Mouse (Mus musculus): ENCODE results near the gene Rps13. TPM values are rescaled to one million over a fixed set of nuclear protein-coding genes. Genes with fewer than 3 reads are reported as not detected.
"Not testable (repeated sequence)": the region's sequence is repeated elsewhere in the genome, so short reads cannot be mapped to it uniquely, and the experiment has no call there.

The Rps13 gene
- total RNA-seq (2014; fragmentation: Nextera tagmentation) (2,911 and 2,968 TPM in 2 replicates), total RNA-seq (2017) (2,703 and 3,256 TPM in 2 replicates)

GRCm38 (mm10) chr7:116333713-116334668 lies at the start of gene Rps13:
Rps13 (minus strand) TSS chr7:116334195.
- peak; percentile 92 for ATAC-seq (replicated peaks; ENCODE audit: poor library complexity, severe bottlenecking)

- not testable (repeated sequence) for ATAC-seq (replicated peaks; ENCODE audit: poor library complexity, severe bottlenecking)
Observed at GRCm38 (mm10) chr7:116379181-116379580, 45.2 kb upstream of the Rps13 start.

DNA sequence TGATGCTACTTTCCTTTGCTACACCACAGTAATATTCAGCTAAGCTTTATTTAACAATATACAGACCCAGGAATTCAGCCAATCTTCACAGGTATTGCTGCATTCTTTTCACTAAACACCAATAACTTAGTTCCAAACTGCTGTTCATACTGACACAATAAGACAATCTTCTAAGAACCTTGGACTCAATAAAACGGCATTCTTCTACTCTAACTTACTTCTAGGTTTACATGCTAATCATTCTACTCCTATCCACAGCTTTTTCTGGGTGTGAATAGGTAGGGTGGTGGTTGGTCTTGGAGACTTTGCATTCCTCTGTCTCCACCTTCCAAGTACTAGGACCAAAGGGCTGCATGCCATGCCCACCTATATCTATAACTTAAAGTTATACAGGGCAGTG lies 40.3 kb upstream of the Rps13 start:
- no peak for ATAC-seq (replicated peaks; ENCODE audit: poor library complexity, severe bottlenecking)

- peak; percentile 69 for ATAC-seq (replicated peaks; ENCODE audit: poor library complexity, severe bottlenecking)
Observed at GRCm38 (mm10) chr7:116336226-116336625, 2.2 kb upstream of the Rps13 start.

- no peak for ATAC-seq (replicated peaks; ENCODE audit: poor library complexity, severe bottlenecking)
Observed at GRCm38 (mm10) chr7:116335133-116335532, 1.1 kb upstream of the Rps13 start.

GRCm38 (mm10) chr7:116334669-116335038 lies 659 bp upstream of the Rps13 start:
- ATAC-seq (replicated peaks; ENCODE audit: poor library complexity, severe bottlenecking) = no peak

GRCm38 (mm10) chr7:116331246-116331645 lies 2.7 kb downstream of the Rps13 start:
- ATAC-seq (replicated peaks; ENCODE audit: poor library complexity, severe bottlenecking) = no peak

- no peak for ATAC-seq (replicated peaks; ENCODE audit: poor library complexity, severe bottlenecking)
Observed at GRCm38 (mm10) chr7:116329858-116330257, 4.1 kb downstream of the Rps13 start.

DNA sequence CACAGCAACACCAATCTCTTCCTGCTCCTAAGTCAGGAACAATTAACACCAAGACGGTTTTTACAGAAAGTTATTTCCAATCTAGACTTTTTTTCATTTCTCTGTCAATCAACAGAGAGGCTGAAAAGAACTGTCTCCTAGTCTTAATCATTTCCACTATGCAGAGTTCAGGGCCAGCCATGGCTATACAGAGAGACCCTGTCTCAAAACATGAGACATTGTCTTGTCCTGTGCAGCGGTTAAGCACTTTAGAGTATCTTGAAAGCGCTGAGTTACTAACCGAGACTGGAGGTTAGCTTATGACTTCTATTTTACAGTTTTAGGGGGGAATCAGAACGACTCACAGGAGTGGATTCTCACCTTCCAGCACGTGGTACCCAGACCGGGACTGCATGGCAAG lies 5.2 kb downstream of the Rps13 start:
- ATAC-seq (replicated peaks; ENCODE audit: poor library complexity, severe bottlenecking) = no peak

DNA sequence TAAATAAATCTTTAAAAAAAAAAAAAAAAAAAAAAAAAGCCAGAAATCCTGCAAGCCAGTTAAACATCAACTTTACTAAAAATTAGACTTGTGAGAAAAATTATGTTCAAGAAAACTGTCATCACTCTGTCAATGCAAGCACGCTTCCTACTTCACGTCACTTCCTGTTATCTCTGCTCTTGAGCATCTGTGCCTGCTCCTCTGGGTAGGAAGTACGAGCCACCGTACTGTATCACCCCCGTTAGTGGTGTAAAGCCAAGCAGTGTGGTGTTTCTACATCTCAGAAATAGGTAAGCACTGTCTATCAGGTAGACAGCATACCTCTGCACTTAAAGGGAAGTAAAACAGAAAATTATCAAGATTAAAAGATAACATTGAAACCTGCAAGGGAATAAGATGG lies 6.1 kb downstream of the Rps13 start:
- ATAC-seq (replicated peaks; ENCODE audit: poor library complexity, severe bottlenecking) = peak; percentile 80

DNA sequence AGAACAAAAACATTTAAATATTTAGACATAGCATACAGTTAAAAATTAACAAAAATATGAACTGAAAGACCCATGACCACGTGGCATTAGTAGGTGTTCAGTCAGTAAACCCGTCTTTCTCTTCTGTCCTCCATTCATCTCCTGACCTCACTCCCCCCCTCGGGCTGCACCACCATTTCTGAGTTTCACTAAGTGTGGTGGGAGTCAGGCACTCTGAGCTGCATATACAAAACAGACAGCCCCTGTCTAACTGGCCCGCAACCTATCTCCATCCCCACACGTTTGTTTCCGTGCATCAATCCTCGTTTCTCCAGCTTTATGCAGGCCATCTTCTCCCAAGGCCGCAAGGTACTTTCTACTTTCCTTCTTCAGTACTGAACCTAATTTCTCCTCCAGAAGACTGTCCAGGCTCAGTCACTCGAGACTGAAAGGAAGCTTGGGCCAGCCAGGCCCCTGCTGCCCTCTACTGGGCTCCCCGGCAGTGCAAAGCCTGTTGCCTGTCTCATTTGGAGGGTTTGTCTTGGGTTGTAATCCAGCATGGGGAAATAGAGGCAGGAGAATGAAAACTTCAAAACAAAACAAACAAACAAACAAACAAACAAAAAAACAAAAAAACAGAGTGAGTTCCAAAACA lies 10.5 kb downstream of the Rps13 start:
- peak; percentile 81 for ATAC-seq (replicated peaks; ENCODE audit: poor library complexity, severe bottlenecking)

GRCm38 (mm10) chr7:116309456-116309855 lies 24.5 kb downstream of the Rps13 start:
- peak; percentile 34; the same call in 1 of the 2 replicates for ATAC-seq (replicated peaks; ENCODE audit: poor library complexity, severe bottlenecking)

GRCm38 (mm10) chr7:116308632-116308991 lies 25.4 kb downstream of the Rps13 start:
- peak; percentile 5; the same call in 1 of the 2 replicates for ATAC-seq (replicated peaks; ENCODE audit: poor library complexity, severe bottlenecking)

DNA sequence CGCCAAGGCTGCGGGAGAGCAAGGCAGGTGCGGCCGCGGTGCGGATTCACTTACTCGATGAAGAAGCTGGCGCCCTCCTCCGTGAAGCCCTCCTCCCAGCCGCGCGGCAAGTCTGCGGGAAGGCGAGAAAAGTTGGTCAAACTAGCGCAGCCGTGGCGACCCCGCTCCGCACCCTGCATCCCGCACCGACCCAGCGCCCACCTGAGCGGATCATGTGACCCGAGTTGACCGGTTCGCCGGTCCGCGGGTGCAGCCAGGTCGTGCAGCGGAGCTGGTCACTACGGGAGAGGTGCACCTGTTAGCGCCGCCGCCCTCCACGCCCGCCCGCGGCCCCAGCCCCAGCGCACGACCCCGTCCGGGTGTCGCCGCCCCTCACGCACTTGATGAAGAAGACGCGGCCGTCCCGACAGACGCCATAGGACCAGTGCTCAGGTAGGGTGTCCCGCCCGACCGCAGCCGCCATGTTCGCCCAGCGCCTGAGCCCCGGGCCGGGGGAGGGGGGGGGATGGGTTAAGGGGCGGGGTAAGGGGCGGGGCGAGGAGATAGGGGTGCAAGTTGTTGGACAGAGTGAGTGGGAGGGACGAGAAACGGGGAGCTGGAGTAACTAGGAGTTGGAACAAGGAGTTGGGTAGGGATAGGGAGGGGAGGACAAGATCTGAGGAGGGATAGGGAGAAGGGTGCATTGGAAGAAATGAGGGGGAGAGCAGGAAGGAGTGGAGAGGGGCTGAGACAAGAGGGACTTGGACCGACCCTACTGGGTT lies 25.9 kb downstream of the Rps13 start, which contains the start of gene Plekha7:
Plekha7 (minus strand) TSS at position 506 of the 761 bp plus-strand sequence.
- ATAC-seq (replicated peaks; ENCODE audit: poor library complexity, severe bottlenecking) = peak; percentile 20

GRCm38 (mm10) chr7:116307099-116307870 lies 26.7 kb downstream of the Rps13 start:
- ATAC-seq (replicated peaks; ENCODE audit: poor library complexity, severe bottlenecking) = peak; percentile 42

- ATAC-seq (replicated peaks; ENCODE audit: poor library complexity, severe bottlenecking) = no peak
Observed at GRCm38 (mm10) chr7:116306601-116307000, 27.4 kb downstream of the Rps13 start.

DNA sequence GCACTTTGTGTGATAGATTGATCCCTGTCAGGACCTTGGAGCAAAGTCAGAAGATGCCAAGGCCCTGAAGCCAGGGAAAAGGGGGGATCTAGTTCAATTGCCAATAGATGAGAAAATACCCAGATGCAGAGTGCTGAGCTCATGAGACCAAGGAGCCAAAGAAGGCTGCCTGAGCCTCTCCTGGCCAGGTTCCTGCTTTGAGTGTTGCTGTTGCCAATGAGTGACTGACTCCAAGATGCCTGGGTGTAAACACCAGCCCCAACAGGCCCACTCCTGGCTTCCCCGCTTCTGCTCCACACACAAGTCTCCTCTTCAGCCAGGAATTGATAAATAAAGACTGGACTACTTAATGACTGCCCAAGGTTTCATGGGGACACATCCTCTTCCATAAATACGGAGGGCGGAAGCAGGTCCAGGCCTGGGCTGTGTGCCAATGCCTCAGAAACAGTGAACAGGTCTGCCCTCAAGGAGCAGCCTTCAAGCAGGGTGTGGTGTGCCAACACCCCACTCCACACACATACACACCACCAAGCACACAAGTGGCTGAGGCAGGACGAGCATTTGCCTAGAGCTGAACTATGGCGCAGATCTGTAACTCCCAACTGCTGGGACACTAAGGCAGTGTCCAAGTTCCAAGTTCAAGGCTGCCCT lies 32.2 kb downstream of the Rps13 start:
- no peak for ATAC-seq (replicated peaks; ENCODE audit: poor library complexity, severe bottlenecking)

DNA sequence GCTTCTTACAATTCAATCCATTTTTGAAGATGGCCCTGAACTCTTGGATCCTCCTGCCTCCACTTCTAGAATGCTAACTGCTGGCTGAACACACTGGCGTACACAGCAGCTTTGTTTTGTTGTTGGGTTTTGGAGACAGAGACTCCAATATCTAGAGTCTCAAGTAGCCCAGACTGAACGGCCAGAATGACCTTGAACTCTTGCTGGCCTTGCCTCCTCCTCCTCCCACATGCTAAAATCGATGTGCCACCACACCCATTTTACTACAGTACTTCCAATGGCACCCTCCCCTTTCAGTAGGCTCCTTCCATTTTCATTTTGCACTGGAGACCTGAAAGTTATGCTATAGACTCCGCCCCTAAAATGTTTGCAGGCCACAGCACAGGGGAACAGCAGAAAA lies 32.9 kb downstream of the Rps13 start:
- ATAC-seq (replicated peaks; ENCODE audit: poor library complexity, severe bottlenecking) = no peak

DNA sequence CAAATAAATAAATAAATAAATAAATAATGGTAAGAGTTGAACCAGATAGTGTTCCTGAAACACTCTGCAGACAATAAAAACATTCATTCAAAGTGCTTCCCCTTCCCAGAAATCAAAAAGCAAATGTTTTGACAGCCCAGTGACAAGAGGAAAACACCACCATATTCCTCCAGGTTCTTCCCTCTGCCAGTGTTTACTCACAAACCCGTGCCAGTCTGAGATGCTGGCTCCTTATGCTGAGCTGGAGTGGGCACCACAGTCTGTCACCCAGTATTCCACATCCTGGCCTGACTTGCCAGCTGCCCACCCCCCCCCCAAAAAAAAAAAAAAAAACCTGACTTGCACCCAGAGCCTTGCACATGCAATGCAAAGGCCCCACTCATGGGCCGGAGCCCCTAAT lies 35.1 kb downstream of the Rps13 start:
- no peak for ATAC-seq (replicated peaks; ENCODE audit: poor library complexity, severe bottlenecking)

All from granulocyte monocyte progenitor cell, adult 5-6 weeks (primary cell).